Mouse (Mus musculus): Measurements from ENCODE around the gene Ppfibp1.
A peak's percentile ranks its signal among the peaks of the same experiment; 100 is the strongest.

The Ppfibp1 gene

GRCm38 (mm10) chr6:147008148-147008547 lies 119.9 kb downstream of the Ppfibp1 start:
- DNase-seq: peak; percentile 58

- DNase-seq: no peak
Observed at GRCm38 (mm10) chr6:147010358-147010757, 122.1 kb downstream of the Ppfibp1 start.

DNA sequence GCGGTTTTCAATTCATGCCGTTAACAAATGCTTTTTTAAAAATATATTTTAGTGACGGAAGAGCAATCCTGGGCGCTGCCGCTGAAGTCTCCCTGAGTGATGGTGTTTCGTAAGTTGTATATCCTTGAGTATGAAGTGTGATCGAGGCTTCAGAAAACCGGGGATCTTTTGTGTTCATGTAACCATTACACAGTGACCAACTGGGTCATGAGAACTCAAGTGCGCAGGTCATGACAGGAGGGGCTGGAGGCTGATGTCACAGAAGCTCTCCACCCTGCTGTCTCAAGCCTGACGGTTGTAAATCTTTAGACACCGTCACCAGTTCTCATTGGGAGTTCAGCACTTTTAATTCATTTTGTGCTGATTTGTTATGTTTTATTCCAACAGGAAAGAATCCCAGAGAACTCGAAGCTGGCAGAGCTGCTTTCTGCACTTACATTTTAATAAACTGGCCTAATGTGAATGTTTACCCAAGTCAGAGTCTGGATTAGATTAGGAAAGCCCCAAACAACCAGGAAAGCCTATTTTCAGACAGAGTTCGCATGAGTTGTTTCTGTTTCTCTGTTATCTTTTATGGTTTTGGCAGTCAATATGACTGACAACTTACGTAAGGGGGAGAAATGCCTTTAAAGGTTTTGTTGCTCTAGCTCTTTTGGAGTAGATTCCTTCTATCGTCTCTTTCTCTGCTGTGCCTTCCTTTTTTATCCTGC lies 122.7 kb downstream of the Ppfibp1 start:
- no peak for DNase-seq

GRCm38 (mm10) chr6:147011555-147011954 lies 123.3 kb downstream of the Ppfibp1 start:
- DNase-seq: no peak

- no peak for DNase-seq
Observed at GRCm38 (mm10) chr6:147011977-147012376, 123.7 kb downstream of the Ppfibp1 start.

DNA sequence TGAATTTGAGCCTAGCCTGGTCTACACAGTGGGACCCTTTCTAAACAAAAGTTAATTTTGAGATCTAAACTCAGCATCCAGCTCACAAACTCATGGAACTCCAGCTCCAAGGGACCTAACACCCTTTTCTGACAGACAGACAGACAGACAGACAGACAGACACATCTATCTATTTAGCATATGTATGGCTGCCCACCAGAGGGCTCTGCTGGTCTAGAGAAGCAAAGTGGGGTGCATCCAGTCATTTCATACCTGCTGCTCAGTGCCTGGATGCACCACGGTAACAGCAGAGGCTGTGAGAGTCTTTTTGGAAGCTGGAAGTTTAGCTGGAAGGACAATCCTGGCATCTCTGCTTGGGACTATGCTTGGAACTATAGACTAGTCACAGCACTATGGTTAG lies 125.3 kb downstream of the Ppfibp1 start:
- no peak for DNase-seq

DNA sequence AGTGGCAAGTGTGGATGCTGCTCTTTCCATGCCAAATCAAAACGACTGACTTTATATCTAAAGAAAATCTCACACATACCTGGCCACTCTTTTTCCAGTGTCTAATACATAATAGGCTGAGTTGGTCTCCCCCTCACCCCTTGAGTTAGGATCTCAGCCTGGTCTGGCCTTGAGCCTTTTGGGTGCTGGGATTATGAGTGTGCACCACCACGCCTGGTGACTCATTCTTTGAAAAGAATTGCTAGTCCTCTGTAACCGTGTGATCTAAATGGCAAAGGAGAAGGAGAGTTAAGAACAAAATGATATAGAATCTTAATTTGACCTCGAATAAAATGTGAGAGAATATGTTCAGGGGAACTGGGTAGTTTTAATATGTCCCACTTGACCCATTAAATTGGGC lies 129.6 kb downstream of the Ppfibp1 start:
- DNase-seq: no peak

- no peak for DNase-seq
Observed at GRCm38 (mm10) chr6:147018364-147018763, 130.1 kb downstream of the Ppfibp1 start.

- DNase-seq: no peak
Observed at GRCm38 (mm10) chr6:147021181-147021580, 132.9 kb downstream of the Ppfibp1 start.

DNA sequence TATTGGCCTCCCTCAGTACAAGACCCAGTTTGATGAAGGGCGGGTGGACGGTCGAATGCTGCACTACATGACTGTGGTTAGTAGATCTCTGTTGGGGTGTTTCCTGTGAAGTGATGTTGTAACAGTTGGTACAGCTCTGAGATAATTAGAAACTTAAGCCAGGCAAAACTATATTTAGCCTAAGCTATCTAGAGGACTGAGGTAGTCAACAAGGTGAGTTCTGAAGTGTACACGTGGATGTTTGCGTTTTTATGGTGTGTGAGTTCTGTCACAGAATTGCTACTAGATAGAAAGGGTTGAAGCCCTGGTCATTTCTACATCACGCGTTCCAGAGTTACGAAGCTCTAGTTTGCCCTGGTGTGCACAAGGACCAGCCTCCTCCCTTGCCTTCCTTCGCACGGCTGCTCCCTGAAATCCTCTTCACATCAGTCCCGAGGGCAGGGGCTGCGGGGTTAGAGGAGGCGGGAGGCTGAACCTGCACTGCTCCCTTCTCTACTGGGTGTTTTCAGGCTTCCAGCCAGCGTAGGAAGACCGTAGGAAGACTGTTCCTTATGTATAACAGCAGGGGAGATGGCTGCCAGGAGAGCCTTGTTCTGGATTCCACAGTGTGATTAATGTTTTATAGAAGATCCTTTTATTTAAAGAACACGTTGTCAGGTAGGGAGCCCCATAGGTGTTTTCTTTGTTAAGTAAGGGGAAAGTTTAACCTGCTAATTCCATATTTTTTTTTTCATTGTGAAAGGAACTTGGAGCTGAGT lies 134.3 kb downstream of the Ppfibp1 start:
- no peak for DNase-seq

- DNase-seq: no peak
Observed at GRCm38 (mm10) chr6:147023133-147023395, 134.8 kb downstream of the Ppfibp1 start.

GRCm38 (mm10) chr6:147023568-147023967 lies 135.3 kb downstream of the Ppfibp1 start:
- no peak for DNase-seq

GRCm38 (mm10) chr6:147024761-147025160 lies 136.5 kb downstream of the Ppfibp1 start:
- DNase-seq: no peak

- no peak for DNase-seq
Observed at GRCm38 (mm10) chr6:147028396-147028795, 140.1 kb downstream of the Ppfibp1 start.

DNA sequence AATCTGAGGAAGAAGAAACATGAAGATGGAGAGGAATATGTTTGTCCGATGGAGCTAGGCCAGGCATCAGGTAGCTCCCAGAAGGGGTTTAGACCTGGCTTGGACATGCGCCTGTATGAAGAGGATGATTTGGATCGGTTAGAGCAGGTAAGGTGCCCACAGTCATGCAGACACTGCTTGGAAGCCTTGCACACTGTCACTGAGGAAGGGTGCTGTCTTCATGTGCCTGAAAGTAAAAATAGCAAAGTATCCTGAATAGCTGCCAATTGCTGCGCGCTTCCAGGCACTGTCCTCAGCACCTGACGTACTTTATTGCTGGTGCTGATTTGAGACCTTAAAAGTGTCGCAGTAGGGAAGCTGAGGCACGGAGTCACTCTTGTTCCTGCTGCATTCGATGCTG lies 141.3 kb downstream of the Ppfibp1 start:
- no peak for DNase-seq

DNA sequence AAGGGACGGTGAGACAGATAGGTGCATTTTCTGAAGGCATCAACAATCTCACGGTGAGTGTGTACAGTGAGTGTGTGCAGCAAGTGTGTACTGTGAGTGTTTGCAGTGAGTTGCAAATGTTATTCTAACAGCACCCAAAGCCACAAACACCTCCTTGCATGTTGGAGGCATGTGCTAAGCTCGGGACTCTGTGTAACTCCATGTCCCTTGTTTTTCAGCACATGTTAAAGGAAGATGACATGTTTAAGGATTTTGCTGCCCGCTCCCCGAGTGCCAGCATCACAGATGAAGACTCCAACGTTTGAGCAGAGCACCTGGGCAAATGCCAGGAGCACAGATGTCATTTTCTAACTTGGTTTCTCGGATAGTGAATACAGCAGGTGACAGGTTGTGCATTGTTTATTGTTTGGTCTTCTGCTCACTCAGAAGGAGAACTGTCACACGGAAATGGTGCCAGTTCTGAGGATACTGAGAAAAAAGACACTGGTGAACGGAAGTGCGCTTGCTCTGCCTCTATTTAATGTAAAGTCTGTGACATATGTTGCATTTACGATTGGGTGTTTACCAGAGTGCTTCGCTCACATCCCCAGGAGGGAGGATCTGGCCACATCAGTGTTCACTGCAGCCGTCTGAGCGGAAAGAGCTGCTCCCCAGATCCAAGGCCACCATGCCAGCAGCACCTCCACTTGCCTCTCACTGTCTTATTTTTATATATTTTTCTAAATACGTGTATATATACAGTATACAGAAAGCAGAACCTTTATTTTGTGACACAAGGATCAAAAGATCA lies 142.0 kb downstream of the Ppfibp1 start:
- DNase-seq: no peak

- no peak for DNase-seq
Observed at GRCm38 (mm10) chr6:147032303-147032925, 144.1 kb downstream of the Ppfibp1 start, which contains the start of gene Rep15. Gene Rep15, plus strand, starts transcription at chr6:147032584.

DNA sequence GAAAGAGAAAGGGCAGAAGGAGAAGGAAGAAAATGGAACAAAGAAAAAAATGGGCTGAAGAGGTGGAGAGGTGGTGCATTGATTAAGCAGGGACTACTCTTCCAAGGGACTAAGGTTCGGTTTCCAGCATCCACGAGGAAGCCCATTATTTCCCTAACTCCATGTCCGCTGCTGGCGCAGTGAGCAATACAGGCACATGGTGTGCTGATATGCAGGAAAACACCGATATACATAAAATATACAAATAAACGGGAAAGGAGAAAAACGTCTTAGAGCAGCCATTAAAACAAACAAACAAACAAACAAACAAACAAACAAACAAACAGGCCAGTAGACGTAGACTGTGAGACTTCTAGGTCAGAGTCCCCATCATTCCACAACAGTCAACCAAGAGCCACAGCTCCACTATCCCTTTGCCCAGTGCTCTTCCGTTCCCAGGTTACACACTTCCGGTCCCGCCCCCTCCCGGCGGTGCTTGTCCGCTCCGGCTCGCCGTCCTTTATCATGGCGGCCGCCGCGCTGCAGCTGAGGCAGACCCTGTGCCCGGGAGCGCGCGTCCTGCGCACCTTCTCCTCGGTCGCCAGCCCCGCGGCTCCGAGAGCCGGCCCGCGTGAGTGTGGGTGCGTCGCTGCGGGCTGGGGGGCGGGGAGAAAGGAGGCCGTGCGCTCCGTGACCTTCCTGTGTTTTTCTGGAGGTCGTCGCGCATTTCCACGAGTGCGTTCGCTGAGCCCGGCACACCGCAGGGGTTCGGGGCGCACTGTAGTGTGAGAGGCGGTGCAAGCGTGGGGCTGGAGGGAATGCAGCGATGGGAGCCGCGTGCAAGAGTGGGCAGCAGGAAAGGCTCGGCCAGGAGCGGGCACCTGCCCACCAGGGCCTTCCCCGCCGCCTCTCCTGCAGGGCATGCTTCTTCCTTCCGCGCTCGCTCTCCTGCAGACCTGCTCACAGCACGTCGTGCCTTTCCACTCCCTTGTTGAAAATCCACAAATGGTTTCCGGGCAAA lies 154.3 kb downstream of the Ppfibp1 start, which contains the start of gene Mrps35:
Gene Mrps35, plus strand, starts transcription at position 474 of the 1,000 bp plus-strand sequence.
- peak; percentile 92 for DNase-seq

DNA sequence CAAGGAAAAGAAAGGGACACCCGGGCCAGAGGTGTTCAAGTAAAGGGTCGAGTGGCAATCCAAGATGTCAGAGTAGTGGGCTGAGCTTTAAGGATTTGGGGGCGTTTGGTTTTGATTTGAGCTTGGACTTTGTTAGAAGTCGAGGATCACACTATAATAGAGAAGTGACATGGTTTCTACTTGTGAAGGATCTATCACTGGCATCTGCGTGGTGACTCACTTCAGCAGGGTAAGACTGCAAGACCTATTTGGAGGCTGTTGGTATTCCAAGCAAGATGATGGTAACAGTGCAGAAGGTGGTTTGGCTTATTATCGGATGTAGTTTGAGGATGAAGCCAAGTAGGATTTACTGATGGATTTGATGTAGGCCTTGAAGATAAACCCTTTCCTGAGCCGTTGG lies 155.3 kb downstream of the Ppfibp1 start:
- DNase-seq: no peak

DNA sequence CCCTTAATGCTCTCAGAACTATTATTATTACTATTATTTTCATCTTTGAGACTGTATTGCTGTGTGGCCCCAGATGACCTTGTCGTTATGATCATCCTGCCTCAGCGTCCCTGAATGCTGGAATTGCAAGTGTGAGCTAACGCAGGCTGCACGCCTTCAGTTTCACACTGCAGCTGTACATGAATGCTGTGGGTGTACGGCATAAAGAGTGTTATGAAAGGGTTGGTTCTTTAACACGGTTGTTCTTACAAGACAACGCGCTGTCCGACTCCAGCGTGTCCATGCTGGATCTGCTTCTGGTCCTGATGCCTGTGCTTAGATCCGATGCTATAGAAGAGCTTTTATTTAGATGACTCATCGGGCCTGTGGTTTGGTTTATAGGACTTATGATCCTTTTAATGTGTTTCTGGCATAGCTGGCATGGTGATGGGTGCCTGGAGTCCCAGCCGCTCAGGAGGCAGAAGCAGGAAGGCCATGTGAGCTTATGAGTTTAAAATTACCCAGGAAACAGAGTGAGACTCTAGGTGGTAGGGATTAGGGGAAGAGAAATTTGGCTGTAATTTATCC lies 161.0 kb downstream of the Ppfibp1 start:
- no peak for DNase-seq

GRCm38 (mm10) chr6:147051666-147052065 lies 163.4 kb downstream of the Ppfibp1 start:
- DNase-seq: no peak

DNA sequence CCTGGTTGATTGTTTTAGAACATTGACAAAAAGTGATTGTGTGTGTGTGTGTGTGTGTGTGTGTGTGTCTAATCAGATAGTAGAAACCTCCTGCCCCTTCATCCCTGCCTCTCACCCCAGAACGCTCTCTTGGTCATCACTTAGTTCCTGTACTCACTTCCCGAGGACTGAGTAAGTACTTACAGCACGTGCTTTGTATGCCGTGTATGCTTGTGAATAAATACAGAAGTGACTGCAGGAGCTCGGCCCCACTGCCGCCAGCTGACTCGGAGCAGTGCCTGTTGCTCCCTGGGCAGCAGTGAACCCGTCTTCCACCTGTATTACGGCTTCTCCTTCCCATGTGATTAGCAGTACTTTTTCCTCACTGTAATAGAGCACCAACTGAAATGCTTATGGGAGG lies 164.2 kb downstream of the Ppfibp1 start:
- no peak for DNase-seq

Measured in liver (tissue).